Mouse (Mus musculus) forebrain, embryonic 10.5 days (tissue): ENCODE results near the gene Gm28308. TPM values are rescaled to one million over a fixed set of nuclear protein-coding genes. Genes with fewer than 3 reads are reported as not detected.
A peak's percentile ranks its signal among the peaks of the same experiment; 100 is the strongest.

Source experiments
- DNase-seq: peaks from one replicate; pipeline ENCODE4 v3.0.0-alpha.2; 2017; ENCODE audit warnings: low spot score; ENCODE audit errors: extremely low spot score
- H3K27ac ChIP-seq: fragments of 300-500 bp; sonication (generic); 2 replicates; pipeline ENCODE4 v1.5.1; 2016; ENCODE audit warnings: mild to moderate bottlenecking
- H3K27me3 ChIP-seq: fragments of 300-500 bp; sonication (generic); 2 replicates; pipeline ENCODE4 v1.6.1; 2016; ENCODE audit warnings: mild to moderate bottlenecking; ENCODE audit not compliant: poor library complexity, severe bottlenecking
- H3K36me3 ChIP-seq: fragments of 300-500 bp; sonication (generic); replicated peaks from 2 replicates; pipeline ENCODE4 v1.6.1; 2016; ENCODE audit warnings: mild to moderate bottlenecking, moderate library complexity
- H3K4me1 ChIP-seq: fragments of 300-500 bp; sonication (generic); 2 replicates; pipeline ENCODE4 v1.6.1; 2016
- H3K4me3 ChIP-seq: fragments of 300-500 bp; sonication (generic); 2 replicates; pipeline ENCODE4 v1.5.1; 2016; ENCODE audit warnings: mild to moderate bottlenecking, moderate library complexity
- H3K9me3 ChIP-seq: fragments of 300-500 bp; sonication (generic); 2 replicates; pipeline ENCODE4 v1.6.1; 2016; ENCODE audit warnings: mild to moderate bottlenecking, moderate library complexity
- WGBS: fragments of 180-500 bp; shearing (Covaris S2); methylation state at CpG from one replicate; pipeline ENCODE4 v1.1.7; 2016; 5-methylcytosine and 5-hydroxymethylcytosine counted together
- polyA plus RNA-seq: library from polyadenylated mRNA; unstranded; fragments of >200 nt; fragmentation: Nextera tagmentation; extraction: Ambion mirVana; gene quantifications from 2 replicates; pipeline ENCODE4 v1.2.1, GENCODE M21; 2016

Gene Gm28308
- polyA plus RNA-seq, 1 experiment from 2014 or later, result not detected

- H3K36me3 ChIP-seq, result no peaks in the 10 kb centered on the region
- peaks cover 21% of the 10 kb centered on the region for H3K4me1 ChIP-seq
- no peak overlapping the region for H3K4me3 ChIP-seq
- no peak overlapping the region for H3K27ac ChIP-seq
- DNase-seq, result no peak
- H3K9me3 ChIP-seq, result no peaks in the 10 kb centered on the region
- H3K27me3 ChIP-seq, result peaks cover 100% of the 10 kb centered on the region
- 2% methylated on average over 69 of the region's 69 CpGs for WGBS
These were observed 12.8 kb upstream of the Gm28308 start for GRCm38 (mm10) chr6:52225612-52226568.

GRCm38 (mm10) chr6:52224895-52225611, 11.9 kb upstream of the Gm28308 start:
- no peak for DNase-seq
- Histone ChIP-seq H3K9me3 (no peaks in the 10 kb centered on the region), H3K27me3 (peaks cover 100% of the 10 kb centered on the region), H3K4me3 (no peak overlapping the region), H3K27ac (no peak overlapping the region), H3K4me1 (peaks cover 16% of the 10 kb centered on the region), H3K36me3 (no peaks in the 10 kb centered on the region)
- 1% methylated on average over 36 of the region's 36 CpGs for WGBS

DNA sequence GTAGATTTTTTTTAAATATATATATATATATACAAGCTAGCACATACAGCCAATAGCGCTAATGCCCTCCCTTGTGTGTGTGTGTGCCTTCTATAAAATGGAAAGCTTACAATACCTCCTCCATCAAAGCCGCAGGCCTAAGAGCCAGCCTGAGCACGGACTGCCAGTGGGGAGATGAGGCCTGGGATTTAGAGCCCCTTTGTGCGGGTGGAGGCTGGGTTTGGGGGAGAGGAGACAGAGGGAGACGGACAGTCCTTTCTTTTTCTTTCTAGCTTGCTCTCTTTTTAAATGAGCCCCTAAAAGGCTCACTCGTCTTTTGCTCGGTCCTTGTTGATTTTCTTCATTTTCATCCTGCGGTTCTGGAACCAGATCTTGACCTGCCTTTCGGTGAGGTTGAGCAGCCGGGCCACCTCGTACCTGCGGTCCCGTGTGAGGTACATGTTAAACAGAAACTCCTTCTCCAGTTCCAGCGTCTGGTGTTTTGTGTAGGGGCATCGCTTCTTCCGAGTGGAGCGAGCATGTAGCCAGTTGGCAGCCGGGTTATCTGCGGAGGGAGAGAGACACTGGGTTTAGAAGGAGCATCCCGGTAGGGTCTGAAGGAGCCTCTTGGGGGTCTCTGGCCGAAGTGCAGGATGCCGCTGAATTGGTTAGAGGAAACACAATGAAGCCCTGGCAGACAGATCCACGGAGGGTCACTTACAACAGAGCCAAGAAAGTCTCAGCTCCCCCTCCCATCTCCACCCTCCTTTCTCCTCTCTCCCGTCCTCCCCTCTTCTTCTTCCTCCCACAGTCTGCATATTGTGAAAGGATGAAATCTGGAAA, 11.0 kb upstream of the Gm28308 start:
- Histone ChIP-seq H3K27ac (no peak overlapping the region), H3K9me3 (no peaks in the 10 kb centered on the region), H3K27me3 (peaks cover 100% of the 10 kb centered on the region), H3K36me3 (no peaks in the 10 kb centered on the region), H3K4me1 (peaks cover 16% of the 10 kb centered on the region), H3K4me3 (no peak overlapping the region)
- no peak for DNase-seq
- WGBS, result 2% methylated on average over 24 of the region's 24 CpGs

DNA sequence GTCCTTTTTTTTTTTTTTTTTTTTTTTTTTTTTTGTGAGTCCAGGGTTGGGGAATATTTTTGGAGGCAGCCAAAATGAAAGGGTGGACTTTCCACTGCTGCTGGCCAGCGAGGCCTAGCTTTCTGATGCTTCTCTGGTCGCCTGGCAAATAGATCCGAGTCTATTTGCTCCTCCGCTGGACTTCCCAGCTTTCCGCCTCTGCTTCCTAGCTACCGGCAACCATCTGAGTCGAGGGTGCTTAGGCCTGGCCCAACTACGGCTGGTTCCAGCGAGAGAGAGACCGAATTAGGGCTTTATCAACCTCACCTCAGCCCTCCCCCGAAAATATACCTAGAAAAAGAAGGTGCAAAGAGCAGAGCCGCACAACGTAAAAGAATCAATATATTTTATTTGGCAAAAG, 9.6 kb upstream of the Gm28308 start:
- H3K27me3 ChIP-seq, result peaks cover 100% of the 10 kb centered on the region
- no peaks in the 10 kb centered on the region for H3K9me3 ChIP-seq
- H3K36me3 ChIP-seq, result no peaks in the 10 kb centered on the region
- 9% methylated on average over 13 of the region's 13 CpGs for WGBS
- peaks cover 17% of the 10 kb centered on the region for H3K4me1 ChIP-seq
- DNase-seq, result no peak
- no peak overlapping the region for H3K27ac ChIP-seq
- no peak overlapping the region for H3K4me3 ChIP-seq

DNA sequence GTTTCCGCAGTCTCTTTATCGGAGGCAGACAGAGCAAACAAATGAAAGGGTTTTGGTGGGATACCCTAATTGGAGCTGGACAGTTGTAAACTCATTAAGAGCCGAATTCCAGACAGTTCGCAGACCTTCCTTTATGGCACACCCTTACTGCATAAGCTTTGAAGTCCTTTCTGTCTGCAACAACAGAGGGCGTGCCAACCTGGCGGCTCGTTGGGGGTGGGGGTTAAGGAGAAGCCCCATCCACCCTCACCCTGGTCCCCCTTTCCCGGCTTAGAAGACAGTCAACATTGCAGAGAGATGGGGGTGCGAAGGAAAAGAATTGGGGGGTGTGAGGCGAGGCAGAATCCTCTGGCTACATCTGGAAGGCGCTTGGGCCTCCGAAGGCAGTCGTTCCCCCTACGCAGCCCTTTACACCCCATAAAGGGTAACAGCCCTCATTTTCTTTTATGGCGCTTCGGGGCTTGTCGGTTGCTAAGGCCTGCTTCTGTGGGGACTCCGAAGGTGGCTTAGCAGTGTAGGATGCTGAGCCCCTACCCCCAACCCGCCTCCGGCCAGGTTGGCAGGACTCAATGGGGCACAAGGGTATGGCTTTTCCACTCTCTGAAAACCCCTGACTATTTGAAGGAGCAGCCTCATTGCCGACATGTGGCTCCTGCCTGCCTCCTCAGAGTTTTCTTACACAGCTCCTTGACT, 9.0 kb upstream of the Gm28308 start:
- DNase-seq, result no peak
- Histone ChIP-seq H3K4me1 (peaks cover 23% of the 10 kb centered on the region), H3K4me3 (peak overlapping the region; percentile 53), H3K9me3 (no peaks in the 10 kb centered on the region), H3K36me3 (no peaks in the 10 kb centered on the region), H3K27me3 (peaks cover 100% of the 10 kb centered on the region), H3K27ac (no peak overlapping the region)
- 6% methylated on average over 21 of the region's 21 CpGs for WGBS

GRCm38 (mm10) chr6:52221337-52221992, 8.3 kb upstream of the Gm28308 start, which contains the start of gene Hoxa7:
Gene Hoxa7 (minus strand): TSS chr6:52221854.
- peak; percentile 85 for DNase-seq
- Histone ChIP-seq H3K4me3 (peak within 1 kb of the TSS; percentile 53), H3K4me1 (peaks cover 29% of the 10 kb centered on the region), H3K27ac (no peak within 1 kb of the TSS), H3K36me3 (no peaks in the 10 kb centered on the region), H3K9me3 (no peaks in the 10 kb centered on the region), H3K27me3 (peaks cover 100% of the 10 kb centered on the region)
- WGBS, result under 1% methylated on average over 46 of the region's 46 CpGs

GRCm38 (mm10) chr6:52220865-52221310, 7.7 kb upstream of the Gm28308 start:
- Histone ChIP-seq H3K27ac (no peak overlapping the region), H3K4me3 (peak overlapping the region; percentile 53), H3K4me1 (peaks cover 27% of the 10 kb centered on the region), H3K36me3 (no peaks in the 10 kb centered on the region), H3K27me3 (peaks cover 100% of the 10 kb centered on the region), H3K9me3 (no peaks in the 10 kb centered on the region)
- DNase-seq, result no peak
- WGBS, result 8% methylated on average over 12 of the region's 12 CpGs

GRCm38 (mm10) chr6:52220003-52220864, 7.1 kb upstream of the Gm28308 start:
- Histone ChIP-seq H3K4me3 (no peak overlapping the region), H3K27ac (no peak overlapping the region), H3K36me3 (no peaks in the 10 kb centered on the region), H3K4me1 (peaks cover 26% of the 10 kb centered on the region), H3K27me3 (peaks cover 100% of the 10 kb centered on the region), H3K9me3 (no peaks in the 10 kb centered on the region)
- DNase-seq, result no peak
- 10% methylated on average over 32 of the region's 32 CpGs for WGBS

- Histone ChIP-seq H3K9me3 (no peaks in the 10 kb centered on the region), H3K4me3 (no peak overlapping the region), H3K36me3 (no peaks in the 10 kb centered on the region), H3K27ac (no peak overlapping the region), H3K4me1 (peaks cover 26% of the 10 kb centered on the region), H3K27me3 (peaks cover 100% of the 10 kb centered on the region)
- DNase-seq, result no peak
- 19% methylated on average over 9 of the region's 9 CpGs for WGBS
These were observed 6.2 kb upstream of the Gm28308 start for GRCm38 (mm10) chr6:52219234-52219942.

GRCm38 (mm10) chr6:52218643-52219215, 5.6 kb upstream of the Gm28308 start:
- DNase-seq, result no peak
- Histone ChIP-seq H3K4me3 (no peak overlapping the region), H3K36me3 (no peaks in the 10 kb centered on the region), H3K4me1 (peaks cover 26% of the 10 kb centered on the region), H3K27ac (no peak overlapping the region), H3K9me3 (no peaks in the 10 kb centered on the region), H3K27me3 (peaks cover 100% of the 10 kb centered on the region)
- WGBS, result 5% methylated on average over 14 of the region's 14 CpGs
